Mouse (Mus musculus) MEL (cell line): ENCODE data around the gene Chid1.

ENCODE experiments used
- MAX ChIP-seq: IDR thresholded peaks from 2 replicates; pipeline ENCODE4 v1.6.1; 2011; ENCODE audit warnings: low read length, improper control_type of control experiment
- NRF1 ChIP-seq: IDR thresholded peaks from 2 replicates; pipeline ENCODE4 v1.6.1; 2014; ENCODE audit warnings: low read depth, mild to moderate bottlenecking, inconsistent platforms, low read length, improper control_type of control experiment, moderate library complexity; ENCODE audit not compliant: poor library complexity, insufficient read depth, severe bottlenecking

- no peak for TF ChIP-seq NRF1
- TF ChIP-seq MAX = no peak
These were observed 21.4 kb downstream of the Chid1 start for GRCm38 (mm10) chr7:141518296-141518695.
